Mouse (Mus musculus): ENCODE data around the gene Btbd9.
"Not testable (repeated sequence)": the region's sequence is repeated elsewhere in the genome, so short reads cannot be mapped to it uniquely, and the experiment has no call there.

The Btbd9 gene

GRCm38 (mm10) chr17:30559536-30559935 lies 16.8 kb downstream of the Btbd9 start:
- DNase-seq (ENCODE audit: extremely low read depth, low read depth) = peak; percentile 60

DNA sequence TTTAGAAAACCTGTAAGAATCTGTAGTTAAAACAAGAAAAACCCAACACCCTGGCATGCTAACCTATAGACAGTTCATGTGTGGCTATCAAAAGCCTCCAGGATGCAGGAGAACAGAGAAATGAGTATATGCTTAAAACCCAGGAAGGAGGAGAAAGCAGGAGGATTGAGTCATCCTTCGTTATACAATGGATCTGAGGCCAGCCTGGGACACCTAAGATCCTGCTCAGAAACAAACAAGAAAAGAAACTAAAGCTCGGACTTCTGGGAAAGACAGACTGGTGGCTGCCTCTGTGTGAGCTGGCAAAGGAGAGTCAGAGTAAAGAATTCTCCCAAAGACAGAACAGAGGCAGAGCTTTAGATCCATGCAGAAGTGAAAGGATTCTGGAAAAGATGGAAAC lies 17.7 kb downstream of the Btbd9 start:
- DNase-seq (ENCODE audit: extremely low read depth, low read depth) = no peak

DNA sequence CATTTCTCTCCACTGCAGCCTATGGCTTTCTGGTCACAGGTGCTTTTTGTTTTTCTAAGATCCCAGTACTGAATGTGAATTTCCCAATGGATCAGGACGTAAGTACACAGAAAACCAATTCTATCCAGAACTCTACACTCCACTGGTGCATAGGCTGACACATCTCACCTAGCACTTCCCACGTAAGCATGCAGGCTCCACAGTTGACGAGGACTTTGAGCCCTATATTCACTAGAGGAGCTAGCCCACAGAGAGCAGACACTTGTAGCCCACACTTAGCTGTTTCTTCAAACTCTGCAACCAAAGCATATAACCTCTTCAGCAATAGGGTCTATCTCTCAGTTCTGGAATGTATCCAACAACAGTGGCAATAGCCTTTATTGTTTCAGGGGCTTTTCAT lies 19.8 kb downstream of the Btbd9 start:
- DNase-seq (ENCODE audit: extremely low read depth, low read depth) = no peak

GRCm38 (mm10) chr17:30553027-30553937 lies 23.0 kb downstream of the Btbd9 start:
- no peak for DNase-seq (ENCODE audit: extremely low read depth, low read depth)

- no peak for DNase-seq (ENCODE audit: extremely low read depth, low read depth)
Measured at GRCm38 (mm10) chr17:30550774-30551107, 25.5 kb downstream of the Btbd9 start.

DNA sequence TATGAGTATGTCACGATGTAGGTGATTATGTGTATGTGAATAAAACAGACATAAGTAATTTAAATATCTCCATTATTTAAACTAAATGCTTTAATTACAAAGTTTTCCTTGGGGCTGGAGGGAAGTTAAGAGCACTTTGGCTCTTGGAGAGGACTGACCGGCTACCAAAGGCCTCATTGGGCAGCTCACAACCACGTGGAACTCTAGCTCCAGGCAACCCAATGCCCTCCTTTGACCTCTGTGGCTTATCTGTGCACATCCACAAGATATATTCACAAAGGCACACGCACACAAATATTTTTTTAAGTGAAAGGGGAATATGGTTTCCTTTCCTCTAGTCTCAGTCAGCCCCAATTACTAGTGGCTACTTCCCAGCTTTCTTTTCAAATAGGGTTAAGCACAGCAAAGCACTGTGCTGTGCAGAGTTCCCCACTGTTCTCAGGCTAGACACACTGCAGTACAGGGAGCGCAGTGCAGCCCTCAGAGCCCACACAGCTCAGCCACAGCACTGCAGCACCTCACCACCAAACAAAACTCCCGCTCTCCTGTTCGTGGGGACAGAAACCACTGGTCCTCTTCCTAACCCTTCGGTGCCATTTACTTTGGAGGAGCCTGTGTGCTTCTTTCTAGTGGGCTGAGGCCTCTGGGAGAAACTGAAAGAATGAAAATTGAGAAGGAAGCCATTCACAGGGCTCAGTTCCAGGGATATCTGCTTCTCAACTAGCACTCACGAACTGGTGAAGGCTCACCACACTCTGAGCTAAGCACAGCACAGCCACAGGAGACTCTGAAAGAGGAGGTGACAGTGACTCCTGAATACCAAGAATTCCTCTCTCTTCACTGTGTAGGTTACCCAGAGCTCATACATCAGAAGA lies 26.2 kb downstream of the Btbd9 start:
- no peak for DNase-seq (ENCODE audit: extremely low read depth, low read depth)

- no peak for DNase-seq (ENCODE audit: extremely low read depth, low read depth)
Measured at GRCm38 (mm10) chr17:30539098-30539497, 37.2 kb downstream of the Btbd9 start.

DNA sequence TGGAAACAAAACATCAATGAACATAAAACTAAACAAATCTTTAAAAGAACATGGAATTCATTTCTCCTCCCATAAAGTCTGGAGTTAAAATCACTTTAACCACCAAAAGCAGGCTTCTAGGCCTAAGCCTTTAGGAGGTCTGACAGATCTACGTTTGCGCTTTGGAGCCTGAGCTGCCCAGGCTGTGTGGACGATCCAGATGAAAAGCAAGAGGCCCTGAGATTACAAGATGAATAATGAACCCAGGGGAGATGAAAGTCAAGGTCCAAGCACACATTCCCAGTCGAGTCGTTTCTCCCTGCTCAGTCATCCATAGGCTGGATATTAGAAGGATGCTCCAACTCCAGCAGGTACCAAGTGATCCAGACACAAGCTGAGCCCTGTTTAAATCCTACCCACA lies 39.6 kb downstream of the Btbd9 start:
- no peak for DNase-seq (ENCODE audit: extremely low read depth, low read depth)

DNA sequence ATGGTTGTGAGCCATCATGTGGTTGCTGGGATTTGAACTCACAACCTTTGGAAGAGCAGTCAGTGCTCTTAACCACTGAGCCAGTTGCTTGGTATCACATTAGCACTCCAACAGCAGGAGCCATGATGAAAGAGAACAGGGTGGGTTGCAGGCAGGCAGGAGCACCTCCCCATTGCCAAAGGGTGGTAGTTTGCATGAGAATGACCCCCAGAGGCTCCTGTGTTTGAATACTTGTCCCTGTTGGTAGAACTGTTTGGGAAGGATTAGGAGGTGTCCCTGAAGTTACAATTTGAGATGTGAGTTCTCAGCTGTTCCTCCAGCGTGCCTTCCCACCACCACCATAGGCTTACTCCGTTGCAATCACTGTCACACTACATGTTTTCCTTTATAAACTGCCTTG lies 43.2 kb downstream of the Btbd9 start:
- no peak for DNase-seq (ENCODE audit: extremely low read depth, low read depth)

- DNase-seq (ENCODE audit: extremely low read depth, low read depth) = no peak
Measured at GRCm38 (mm10) chr17:30530542-30530940, 45.7 kb downstream of the Btbd9 start.

GRCm38 (mm10) chr17:30529632-30530541 lies 46.4 kb downstream of the Btbd9 start:
- no peak for DNase-seq (ENCODE audit: extremely low read depth, low read depth)

DNA sequence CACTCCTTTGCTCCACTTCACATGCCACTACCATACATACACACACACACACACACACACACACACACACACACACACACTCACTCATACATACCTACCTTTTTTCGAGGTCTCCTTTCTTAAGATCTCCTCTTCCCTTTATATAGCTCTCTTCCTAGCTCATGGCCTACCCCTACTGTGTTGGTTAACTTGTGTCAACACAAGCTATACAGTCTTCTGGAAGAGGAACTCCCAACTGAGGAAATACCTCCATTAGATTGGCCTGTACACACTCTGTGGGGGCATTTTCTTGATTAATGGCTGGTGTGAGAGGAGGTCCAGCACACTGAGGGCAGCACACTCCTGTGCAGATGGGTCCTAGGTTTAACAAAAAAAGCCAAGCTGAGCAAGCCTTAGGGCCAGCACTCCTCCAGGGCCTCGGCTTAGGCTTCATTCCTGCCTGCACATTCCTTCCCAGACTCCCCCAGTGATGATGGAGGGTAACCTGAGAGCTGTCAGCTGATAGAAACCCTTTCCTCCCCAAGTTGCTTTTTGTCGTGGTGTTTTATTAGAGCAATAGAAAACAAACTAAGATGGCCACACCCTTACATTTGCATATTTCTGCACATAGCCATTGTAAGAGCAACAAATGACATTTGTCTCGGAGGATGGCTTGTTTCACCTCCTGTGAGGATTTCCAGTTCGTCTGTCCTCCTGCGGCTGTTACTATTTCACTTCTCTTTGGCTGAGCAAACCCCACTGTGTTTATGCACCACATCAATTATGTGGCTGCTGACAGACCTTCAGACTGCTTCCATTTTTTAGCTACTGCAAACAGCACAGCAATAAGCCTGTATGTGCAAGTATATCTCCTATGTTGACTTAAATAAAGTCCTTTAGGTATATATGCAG lies 50.6 kb downstream of the Btbd9 start:
- no peak for DNase-seq (ENCODE audit: extremely low read depth, low read depth)

DNA sequence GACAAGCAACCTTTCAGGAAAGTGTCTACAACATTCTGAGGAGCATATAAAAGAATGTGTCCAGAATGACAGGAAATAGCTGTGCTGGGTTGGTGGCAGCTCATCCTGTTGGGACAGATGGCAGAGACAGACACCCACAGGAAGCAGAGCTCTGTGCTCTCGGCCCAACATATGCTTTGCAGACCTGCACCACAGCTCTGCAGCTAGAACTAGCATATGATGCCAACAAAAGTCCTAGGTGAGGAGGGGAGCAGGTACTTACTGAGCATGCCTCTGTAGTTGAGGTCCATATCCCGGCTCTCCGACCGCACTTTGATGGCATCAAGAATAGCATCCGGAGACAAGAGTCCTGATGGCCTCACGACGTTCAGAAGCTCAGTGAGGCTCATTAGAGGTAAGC lies 51.8 kb downstream of the Btbd9 start:
- no peak for DNase-seq (ENCODE audit: extremely low read depth, low read depth)

DNA sequence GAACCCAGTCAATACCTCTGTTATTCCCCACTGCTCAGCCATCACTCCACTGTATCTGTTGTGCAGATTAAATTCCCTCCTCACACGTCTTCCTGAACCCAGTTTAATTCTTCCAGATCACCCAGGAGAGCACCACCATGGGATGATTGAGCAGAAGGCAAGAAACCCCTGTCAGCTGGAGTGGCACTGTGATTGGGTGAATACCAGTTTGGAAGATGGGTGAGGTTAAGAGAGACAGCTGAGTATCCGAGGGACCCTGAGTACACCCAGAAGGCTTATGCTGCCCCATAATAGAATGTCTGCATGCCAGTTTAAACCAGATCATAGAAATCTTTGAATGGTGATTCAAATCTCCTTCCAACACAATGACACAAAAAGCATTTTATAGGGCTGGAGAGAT lies 52.5 kb downstream of the Btbd9 start:
- DNase-seq (ENCODE audit: extremely low read depth, low read depth) = no peak

DNA sequence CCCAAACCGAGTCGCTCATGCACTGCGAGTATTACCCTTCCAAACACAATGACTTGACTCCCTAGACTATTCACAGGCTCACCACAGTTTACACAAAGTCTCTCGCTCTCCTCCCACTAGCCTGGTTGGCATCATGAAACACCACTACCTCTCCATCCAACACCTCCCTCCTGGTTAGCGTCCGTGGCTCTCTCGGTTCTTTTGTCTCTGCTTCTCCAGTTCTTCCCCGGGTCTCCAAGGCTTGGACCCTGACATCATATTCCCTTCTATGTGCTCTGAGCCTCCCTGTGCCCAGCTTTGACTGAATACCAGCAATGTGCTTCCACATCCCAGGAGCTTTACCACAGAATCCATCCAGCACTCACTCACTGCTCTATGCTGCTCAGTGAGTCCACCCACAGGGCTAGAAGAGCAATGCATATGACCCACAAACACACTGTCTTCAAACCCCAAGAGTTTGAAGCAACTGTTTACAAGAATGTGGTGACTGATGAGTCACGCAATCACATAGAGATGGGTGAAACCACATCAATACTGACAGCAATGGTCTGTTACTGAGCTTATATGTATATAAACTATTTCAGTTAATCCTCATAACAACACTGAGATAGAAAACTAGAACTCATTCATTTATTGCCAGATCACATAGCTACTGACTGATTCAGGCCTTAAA lies 53.7 kb downstream of the Btbd9 start:
- DNase-seq (ENCODE audit: extremely low read depth, low read depth) = no peak

GRCm38 (mm10) chr17:30519172-30519512 lies 57.1 kb downstream of the Btbd9 start:
- DNase-seq (ENCODE audit: extremely low read depth, low read depth) = not testable (repeated sequence)

GRCm38 (mm10) chr17:30518431-30519171 lies 57.7 kb downstream of the Btbd9 start:
- DNase-seq (ENCODE audit: extremely low read depth, low read depth) = no peak

DNA sequence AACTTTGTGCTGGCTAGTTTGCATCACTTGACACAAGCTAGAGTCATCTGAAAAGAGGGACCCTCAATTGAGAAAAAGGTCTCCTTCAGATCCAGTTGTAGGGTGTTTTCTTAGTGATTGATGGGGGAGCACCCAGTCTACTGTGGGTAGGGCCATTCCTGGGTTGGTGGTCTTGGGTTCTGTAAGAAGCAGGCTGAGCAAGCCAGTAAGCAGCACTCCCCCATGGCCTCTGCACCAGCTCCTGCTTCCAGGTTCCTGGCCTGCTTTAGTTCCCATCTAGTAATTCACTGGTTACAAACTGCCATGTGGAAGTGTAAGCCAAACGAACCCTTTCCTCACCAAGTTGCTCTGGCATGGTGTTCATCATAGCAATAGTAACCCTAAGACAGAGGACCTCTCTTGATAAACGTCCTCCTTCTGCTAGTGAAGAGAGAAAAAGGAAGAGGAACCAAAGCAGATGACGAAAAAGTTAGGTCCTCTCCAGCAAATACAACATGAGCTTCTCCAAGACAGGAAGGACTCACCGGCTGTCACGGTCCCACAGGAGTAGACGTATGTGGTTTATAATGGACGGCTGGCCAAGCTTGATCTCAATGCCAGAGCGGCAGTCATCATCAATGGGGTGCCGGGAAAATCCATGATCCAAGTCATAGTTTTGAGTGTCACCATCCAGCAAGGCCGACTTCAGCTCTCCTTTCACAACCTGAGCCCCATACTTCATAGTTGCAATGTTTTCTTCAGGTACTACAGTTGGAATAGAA lies 59.5 kb downstream of the Btbd9 start:
- no peak for DNase-seq (ENCODE audit: extremely low read depth, low read depth)

DNA sequence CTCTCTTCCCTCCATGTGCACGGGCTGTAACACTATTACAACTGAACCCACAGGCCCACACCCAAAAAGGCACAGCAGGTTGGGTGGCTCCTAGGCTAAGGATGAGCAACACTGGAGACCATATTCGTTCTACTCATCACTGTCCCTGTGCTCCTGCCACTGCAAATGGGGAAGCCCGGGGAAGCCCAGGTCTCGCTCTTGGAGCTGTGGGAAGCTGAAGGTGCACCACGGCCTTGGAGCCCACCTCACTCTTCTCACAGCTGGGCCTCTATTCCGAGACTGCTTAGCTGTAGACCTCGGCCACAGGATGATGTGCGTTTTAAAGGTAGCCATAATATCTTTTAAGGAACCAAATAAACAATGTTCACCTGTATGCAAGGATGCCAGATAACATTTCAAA lies 60.9 kb downstream of the Btbd9 start:
- no peak for DNase-seq (ENCODE audit: extremely low read depth, low read depth)

All from MEL-GATA-1-ER (cell line).